Mouse (Mus musculus) gastrocnemius, postnatal 10 days (tissue): ENCODE results near the gene Chrna9. TPM values are rescaled to one million over a fixed set of nuclear protein-coding genes. Genes with fewer than 3 reads are reported as not detected.
A peak's percentile ranks its signal among the peaks of the same experiment; 100 is the strongest.
"Not testable (repeated sequence)": the region's sequence is repeated elsewhere in the genome, so short reads cannot be mapped to it uniquely, and the experiment has no call there.

Experiments used
- DNase-seq: peaks from one replicate; pipeline ENCODE4 v3.0.0; 2021; ENCODE audit warnings: mixed read lengths
- total RNA-seq, 2 experiments: library from RNA; stranded (reverse); gene quantifications; 2 replicates each; pipeline ENCODE4 v1.2.3; 2021

Chrna9 gene
- total RNA-seq, 2 experiments from 2014 or later, result 7.2 to 16.1 TPM

DNA sequence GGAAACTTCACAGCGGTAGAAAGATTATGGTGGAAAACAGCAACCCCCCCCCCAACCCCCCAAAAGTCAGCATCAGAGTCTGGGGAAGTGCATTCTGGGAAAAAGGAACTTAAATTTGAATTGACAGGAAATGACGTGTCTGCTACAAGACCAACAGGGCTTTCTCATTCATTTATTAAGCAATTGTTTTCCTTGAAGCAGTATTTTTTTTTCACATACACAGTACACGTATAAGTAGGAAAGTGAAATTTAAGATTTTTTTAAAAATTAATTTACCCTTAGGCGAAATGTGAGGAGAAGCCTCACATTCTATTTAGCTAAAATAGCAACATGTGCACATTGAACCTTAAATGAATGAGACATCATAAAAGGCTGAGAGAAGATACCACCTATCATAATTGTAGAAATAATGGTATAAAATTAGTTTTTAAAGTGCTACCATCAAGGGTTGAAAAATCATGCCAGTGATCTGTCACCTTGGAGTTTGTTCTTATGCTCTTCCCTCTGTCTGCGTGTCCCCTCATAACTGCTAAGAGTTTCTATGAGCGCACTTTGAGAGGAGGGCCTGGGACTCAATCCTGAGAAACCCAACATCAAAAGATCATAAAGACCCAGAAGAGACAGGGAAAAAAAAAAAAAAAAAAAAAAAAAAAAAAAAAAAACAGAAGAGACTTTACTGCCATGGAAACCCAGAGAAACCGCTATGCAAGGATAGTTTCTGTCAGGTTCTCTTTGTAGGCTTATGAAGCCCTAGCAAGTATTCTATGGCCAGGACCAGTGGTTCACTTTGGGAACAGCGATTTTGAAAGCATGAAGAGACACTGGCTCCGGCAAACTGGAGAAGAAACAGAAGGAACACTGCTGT, 21.7 kb downstream of the Chrna9 start:
- DNase-seq, result no peak

DNA sequence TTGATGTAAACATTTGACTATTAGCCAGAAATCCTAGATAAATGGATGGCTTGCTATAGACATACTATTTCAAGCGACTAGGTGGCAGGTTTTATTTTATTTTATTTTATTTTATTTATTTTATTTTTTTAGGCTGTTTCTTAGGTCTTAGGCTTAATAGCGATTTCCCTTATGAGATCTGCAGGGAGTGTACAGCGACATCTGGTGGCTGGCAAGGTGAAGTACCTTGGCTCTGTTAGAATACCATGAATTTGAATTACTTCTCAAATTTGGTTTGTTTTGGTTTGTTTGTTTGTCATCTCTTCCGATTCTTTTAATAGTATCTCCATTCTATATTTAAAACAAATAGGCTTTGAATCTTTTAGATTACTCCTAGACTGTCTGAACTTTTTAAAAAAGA, 23.9 kb downstream of the Chrna9 start:
- DNase-seq, result peak; percentile 57

DNA sequence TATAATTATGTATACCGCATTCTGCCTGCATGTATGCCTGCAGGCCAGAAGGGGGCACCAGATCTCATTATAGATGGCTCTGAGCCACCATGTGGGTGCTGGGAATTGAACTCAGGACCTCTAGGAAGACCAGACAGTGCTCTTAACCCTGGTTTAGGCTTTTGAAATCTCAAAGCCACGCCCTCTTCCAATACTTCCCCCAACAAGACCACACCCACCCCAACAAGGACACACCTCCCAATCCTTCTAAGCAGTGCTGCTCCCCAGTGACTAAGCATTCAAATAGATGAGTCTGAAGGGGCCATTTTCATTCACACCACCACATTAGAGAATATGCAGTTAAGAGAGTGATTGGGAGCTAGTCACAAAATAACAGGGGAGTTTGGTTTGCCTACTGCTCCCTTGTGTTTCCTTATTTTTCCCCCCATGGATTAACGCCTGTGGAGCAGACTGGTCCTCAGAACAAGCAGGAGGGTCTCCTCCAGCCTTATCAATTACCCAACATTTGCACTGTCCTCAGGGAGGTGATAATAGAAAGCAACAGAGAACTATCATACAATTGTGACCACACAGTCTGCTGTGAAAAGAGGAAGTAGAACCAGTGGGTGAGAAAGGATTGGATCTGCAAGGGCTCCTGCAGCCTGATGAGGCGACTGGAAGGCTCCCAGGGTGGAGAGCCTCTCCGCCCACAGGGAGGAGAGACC, 25.3 kb downstream of the Chrna9 start:
- DNase-seq, result no peak

DNA sequence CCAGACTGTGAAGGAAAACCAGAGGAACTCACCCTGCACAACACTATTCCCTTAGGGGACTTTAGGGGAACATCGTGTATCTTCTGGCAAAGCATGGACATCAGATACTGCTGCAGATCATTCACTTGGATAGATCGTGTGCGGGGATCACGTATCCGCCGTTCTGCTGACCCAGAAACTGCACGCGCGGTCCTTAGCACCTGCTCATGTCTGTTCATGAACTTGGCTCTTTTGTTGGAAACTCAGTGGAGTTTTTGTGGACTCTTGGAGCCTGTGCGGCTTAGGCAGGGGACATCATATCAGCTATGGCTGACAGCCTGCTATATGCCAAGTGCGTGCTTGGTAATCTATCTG, 25.9 kb downstream of the Chrna9 start:
- no peak for DNase-seq

DNA sequence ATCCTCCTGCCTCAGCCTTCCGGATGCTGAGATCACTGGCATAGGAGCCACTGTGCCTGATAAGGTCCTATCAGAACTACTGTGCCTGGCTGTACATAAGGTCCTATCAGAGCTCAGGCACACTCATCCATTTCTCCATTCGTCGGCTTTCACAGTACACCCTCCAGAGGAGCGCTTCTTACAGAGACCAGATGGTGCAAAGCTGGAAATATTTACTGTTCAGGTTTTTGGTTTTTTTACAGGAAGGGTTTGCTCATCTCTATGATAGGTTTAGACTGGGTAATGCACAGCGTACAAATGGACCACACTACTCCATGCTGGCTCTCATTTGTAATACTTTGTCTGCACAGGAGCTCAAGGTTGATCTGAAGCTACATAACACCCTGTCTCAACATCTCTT, 28.6 kb downstream of the Chrna9 start:
- no peak for DNase-seq

DNA sequence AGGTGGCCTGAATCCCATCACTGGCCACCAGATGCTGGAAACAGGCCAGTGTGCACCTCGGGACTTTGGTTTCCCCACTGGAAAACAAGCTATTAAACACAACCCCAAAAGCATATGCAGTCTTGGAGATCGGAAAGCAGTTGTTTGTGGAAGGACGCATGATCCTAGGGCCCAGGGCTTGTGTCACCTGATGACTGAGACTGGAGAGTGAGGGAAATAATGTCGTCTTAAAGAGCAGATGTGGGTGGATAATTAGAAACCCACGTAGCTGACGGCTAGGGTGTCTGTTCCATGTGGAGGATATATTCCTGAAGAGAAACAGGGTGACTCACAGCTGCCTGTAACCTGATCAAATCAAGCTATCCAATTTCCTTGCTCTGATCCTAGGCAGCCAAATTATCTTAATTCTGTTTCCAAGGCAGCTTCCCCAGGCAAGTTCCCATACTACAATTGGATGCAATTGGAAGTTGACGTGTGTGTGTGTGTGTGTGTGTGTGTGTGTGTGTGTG, 31.1 kb downstream of the Chrna9 start:
- no peak for DNase-seq

DNA sequence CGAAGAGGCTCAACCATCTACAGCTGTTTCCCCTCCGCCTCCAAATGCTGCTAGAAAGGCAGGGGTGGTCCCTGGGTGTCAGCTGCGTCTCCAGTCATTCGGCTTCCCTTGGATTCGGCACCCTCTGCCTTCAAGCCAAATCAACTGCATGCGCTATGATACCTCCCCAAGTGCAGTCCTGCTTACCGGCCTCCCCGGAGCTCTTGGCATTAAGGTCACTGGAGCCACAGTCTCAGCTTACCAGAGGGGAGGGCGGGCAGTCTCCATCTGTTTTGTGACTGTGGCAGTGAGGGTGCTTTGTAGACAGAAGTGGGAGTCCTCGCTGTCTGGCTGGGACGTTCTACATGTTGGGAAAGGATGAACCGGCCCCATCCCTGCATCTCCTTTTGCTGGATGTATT, 32.4 kb downstream of the Chrna9 start:
- DNase-seq, result no peak

DNA sequence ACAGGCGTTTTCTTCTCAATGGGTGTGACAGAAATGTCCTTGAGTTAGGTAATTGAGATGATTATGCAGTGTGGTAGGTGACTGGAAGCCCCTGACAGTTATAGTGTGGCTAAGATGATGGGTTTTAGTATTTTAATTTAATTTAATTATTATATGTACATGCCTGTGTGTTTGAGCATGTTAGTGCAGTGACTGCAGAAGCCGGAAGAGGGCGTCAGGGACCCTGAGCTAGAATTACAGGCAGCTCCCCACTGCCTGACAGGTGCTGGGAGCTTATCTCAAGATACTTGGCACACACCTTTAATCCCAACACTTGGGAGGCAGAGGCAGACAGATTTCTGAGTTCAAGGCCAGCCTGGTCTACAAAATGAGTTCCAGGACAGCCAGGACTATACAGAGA, 33.3 kb downstream of the Chrna9 start:
- no peak for DNase-seq

DNA sequence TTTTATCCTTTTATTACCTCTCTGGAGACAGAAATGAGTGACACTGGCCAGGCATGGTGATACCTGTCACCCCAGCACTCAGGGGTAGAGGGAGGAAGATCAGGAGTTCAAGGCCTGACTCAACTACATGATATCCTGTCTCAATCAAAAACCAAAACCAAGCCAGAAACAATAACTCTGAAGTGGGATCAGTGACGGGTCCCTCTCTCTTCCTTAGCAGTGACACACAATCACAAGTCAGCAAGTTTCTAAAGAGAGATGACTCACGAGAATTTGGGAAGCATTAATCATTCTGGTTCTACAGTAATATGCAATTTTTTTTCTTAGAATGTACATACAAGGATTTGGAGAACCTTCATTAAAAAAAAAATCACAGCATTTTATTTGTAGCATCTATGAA, 38.5 kb downstream of the Chrna9 start:
- no peak for DNase-seq

DNA sequence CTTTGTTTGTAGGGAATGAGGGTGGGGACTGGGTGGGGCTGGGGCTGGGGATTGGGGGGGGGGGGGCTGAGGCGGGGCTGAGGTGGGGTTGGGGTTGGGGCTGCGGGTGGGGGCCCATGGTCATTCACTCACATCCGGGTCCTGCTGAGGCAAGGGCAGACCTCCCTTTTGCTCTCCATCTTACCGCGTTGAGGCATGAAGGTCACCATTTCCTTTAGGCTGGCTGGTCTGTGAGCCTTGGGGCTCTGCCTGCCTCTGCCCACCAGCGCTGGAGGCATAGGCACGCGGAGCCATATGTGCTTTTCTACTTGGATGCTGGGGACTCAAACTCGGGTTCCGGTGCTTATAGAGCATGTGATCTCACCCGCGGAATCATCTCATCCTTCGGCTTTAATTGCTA, 41.0 kb downstream of the Chrna9 start:
- no peak for DNase-seq

DNA sequence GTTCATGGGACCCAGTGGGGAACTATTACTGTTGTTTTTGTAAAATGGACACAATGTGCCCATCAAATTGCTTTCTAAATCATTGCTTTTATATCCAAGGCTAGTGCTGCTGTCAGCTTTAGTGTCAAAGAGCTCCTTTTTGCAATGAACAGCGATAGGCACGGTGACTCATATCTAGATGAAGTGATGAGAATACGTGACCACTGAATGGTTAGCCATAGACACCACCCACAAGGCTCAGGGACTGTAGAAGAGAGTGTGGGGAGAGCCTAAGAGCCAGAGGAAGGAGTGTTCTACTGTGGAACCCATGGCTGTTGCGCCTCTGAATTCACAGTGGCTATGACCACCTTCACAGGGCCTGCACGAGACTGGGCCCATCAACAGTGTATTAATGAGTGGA, 51.7 kb downstream of the Chrna9 start:
- no peak for DNase-seq

DNA sequence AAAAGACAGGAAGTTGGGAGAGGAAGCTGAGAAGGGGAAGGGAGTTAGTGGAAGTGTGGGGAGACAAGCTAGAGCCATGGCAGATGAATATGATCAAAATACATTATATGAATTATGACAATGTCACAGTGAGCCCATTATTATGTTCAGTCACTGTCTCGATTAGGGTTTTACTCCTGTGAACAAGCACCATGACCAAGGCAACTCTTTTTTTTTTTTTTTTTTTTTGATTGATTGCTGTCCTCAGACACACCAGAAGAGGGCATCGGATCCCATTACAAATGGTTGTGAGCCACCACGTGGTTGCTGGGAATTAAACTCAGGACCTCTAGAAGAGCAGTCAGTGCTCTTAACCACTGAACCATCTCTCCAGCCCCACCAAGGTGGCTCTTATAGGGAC, 52.3 kb downstream of the Chrna9 start:
- DNase-seq, result not testable (repeated sequence)

DNA sequence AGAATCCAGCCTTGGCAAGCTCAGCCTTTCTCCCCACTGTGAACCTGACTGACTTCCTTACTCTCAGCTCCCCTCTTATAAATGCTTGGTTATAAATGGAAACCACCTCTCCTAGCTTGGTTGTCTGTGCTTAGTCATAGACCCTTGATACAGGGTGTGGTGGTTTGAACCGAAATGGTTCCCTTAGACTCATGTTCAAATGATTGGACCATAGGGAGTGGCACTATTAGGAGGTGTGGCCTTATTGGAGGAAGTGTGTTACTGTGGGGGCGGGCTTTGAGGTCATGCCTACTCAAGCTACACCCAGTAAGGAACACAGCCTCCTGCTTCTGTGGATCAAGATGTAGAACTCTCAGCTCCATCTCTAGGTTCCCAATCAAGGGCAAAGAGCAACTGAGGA, 56.5 kb downstream of the Chrna9 start:
- DNase-seq, result no peak

DNA sequence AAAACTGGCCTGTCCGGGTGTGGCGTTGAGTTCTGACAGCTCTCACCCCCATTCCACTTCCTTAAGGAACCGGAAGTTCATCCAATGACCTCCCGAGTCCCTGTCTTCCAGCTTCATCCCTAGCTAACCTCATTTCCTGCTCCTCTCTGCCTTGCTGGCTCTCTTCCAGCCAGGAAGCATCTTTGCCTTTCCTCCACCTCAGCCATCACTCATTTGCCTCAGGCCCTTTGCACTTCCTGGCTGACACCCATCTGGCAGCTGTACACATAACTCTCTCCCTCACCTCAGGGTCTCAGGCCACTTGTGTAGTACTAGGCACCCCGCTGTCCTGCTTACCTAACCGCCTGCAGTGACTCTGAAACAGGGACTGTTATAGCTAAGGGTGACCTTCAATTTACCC, 59.9 kb downstream of the Chrna9 start:
- DNase-seq, result no peak

DNA sequence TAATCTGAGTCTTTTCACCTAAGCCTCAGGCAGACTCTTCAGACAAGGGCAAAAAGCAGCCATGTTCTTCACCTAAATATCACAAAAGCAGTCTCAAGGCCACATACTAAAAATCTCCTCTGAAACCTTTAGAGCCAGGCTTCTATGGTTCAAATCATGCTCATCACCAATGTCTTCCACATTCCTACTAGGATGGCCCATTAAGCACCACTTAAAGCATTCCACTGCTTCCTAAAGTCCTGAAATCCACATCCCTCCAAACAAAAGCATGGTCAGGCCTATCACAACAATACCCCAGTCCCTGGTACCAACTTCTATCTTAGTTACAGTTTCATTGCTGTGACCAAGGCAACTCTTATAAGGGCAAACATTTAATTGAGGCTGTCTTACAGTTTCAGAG, 63.1 kb downstream of the Chrna9 start:
- DNase-seq, result no peak

DNA sequence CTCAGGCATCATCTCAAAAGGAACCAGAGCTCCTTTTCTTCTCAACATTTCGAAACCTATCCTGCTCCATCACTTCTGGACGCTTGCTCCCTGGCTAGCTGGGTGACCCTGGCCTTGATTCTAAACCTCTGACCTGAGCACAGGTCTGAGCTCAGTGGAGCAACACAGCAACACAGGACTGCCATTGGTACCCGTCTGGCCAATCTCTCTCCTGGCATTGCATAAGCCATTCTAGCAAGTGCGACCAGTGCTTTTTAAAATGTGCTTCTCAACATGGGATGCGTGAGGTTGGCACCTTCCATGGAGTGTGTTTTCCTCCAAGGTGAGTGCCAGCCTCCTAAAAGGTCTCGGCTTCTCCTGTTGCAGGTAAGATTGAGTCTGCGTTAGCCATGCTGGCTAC, 64.4 kb downstream of the Chrna9 start:
- no peak for DNase-seq

DNA sequence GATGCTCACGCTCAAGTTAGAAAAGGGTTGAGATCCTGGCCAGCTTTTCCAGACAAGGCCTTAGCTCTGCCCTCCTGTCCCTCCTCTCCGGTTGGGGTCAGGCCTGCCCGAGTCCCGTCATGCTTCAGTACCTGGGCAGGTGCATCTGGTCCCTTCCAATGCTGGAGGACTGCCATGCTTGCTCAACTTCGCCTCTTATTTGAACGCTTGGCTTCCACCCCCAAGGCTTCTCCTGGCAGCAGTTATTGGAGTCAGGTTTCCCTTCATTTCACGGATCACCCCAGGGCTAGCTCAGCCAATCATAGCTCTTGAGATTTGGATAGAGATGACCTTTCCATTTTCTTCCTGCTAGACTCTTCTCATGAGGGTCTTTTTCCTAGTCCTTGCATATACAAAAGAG, 65.4 kb downstream of the Chrna9 start:
- DNase-seq, result peak; percentile 34

DNA sequence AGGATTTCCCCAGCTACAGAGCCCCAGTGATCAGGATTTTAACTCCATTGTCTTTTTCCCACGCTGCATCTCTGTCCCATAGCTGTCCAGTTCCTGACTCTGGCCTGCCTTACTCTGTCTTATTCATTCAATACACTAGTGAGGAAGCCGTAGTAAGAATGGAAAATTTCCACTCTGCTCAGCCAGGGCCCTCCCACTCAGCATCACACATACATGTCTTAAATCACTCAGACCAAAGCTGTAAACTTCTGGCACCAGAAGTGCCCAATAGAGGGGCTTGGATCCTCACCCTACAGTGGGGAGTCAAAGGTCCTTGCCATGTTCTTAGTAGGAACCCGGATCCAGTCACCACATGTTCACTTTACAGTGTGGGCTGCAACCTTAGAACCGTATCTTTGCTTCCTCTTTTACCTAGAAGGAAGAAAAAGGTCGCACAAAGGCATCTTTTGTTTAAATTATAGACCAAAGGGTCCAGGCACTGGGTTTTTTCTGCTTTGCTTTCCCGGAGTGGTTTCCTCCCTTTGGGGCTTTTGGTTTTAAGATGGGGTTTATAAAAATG, 65.9 kb downstream of the Chrna9 start:
- DNase-seq, result no peak

DNA sequence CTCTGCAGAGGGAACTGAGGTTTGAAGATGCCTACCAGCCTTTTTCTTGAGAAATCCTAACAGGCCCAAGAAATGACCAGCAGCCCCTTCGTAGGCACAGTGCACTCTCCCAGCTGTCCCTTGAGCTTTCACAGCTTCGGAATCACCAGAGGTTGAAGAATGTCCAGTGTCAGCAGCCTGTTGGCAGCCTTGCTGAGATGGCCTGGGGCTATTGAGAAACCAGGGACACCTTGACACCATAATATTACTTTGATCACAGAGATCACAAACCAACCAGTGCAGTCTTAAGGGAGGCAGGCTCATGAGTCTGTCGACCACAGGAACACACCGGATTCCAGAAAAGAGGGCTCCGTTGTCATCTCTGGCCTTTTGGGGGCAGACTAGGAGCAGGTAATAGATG, 66.5 kb downstream of the Chrna9 start:
- no peak for DNase-seq

DNA sequence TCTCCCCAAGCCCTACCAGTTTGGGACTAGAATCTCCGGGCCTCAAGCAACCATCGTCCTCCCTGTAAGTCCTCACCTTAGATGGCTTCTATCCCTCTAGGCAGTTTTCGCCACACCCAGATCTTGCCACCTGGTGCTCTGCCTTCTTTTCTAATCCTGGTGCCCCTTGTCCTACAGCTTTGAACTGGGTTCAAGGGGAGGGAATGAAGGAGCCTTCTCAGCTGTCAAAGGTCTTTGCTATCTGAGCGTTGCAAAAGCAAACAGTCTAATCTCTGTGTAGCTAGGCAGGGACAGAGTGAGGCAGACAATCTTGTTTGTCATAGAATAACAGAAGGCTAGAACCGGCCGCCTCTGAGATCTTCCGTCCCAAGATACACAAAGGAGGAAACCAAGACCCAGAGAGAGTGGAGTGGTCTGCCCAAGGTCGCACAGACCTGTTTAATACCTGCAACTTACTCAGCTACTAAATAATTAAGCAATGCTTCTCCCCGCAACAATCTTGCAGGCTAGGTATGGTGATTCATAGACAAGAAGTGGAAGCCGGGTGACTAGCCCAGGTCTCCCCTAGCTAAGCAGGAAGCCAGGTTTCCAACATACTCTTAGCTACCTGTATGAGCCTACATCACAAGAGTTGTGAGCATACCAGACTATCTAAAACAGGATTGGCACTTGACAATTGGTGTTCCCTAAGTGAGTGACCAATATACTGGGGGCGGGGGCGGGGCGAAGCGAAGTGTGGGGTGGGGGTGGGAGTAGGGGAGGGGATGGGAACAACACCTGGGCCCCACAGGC, 69.6 kb downstream of the Chrna9 start, which contains the start of gene 9130230L23Rik:
TSS of gene 9130230L23Rik (minus strand) at position 152 of the 792 bp plus-strand sequence.
- DNase-seq, result no peak

DNA sequence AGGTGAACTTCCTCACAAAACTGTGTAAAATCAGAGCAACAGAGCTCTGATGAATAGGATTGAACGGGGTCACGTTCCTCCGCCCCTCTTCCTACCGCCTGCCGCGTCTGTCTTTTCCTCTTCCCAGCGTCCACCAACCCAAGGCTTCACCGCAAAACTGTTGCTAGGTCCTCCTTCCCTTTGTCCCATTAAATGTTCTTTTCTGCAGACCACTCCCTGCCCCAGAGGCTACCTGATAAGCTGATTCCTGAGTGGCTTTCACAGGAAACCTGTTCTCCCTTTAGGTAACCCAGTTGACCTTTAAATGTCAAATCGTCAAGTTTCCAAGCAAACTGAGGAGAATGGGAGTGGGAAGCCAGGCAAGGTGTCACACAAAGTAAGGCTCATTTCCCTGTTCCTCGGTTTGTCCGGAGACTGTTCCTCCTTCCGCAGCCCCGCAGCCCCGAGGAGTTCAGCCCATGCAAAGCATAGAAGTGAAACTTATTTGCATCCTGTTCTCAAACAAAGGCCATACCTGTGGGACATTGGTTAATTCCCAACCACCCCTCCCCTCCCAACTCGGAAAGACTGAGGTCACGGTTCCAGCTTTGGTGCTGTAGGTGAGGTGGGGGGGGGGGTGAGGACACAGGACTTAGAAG, 70.4 kb downstream of the Chrna9 start:
- DNase-seq, result no peak
